Mouse (Mus musculus) embryonic stem cell, embryonic (primary cell): ENCODE results near the gene Gaa.

ENCODE experiments used
- CTCF ChIA-PET, 4 experiments: fragments of 300-600 bp in 2 of 4; fragments of 350-600 bp in 2 of 4; sonication (Branson Sonifier 250); formaldehyde crosslinking; loops; one replicate each; lab custom pipeline; 2022; ENCODE audit warnings: inconsistent platforms in 2 of 4; lab: Charles Lee
- POLR2A ChIA-PET, 4 experiments: fragments of 300-600 bp in 2 of 4; fragments of 350-600 bp in 2 of 4; sonication (Branson Sonifier 250); formaldehyde crosslinking; loops; one replicate each; lab custom pipeline; 2022; ENCODE audit warnings: antibody characterized with exemption in 4 of 4, inconsistent platforms in 1 of 4; lab: Charles Lee

Gaa gene

DNA sequence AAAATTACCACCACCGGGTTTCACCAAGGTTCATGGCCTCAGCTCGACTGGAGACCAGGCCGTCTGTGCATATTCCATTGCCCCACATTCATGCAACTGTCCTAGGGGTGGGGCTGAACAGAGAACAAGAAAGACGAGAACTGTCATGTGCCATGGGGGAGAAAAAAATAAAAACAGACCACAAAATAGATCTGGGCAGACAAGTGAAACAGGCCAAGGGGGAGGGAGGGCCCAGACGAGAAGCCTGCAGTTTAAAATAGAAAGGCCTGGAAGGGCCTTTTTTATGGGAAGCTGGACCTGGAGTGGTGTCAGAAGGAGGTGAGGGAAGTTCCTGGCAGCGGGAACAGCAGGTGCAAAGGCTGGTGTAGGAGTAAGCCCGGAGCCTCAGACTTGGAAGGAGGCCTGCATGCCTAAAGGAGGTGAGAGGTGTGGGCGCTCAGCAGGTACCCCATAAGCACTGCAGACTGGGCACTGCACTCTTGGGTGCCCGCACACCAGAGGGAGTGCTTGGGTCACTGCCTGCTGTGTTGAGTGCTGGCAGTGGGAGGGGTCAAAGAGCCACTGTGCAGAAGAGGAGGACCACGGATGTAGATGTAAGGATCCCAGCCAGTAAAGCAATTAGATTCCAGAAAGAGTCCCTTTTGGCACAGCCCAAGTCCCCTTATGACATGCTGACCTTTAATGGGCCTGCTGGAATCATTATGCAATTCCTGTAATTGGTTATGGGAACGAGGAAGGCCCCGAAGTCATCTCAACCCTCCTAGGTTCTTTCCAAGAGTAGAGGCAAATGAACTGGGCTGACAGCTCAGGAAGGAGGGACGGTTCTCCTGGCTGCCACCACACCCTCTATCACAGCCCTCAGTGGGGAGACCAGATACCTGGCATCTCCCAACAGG, 39.3 kb downstream of the Gaa start:
- ChIA-PET POLR2A (interaction anchor here (0.6 to 4.5 kb wide), 10 partner anchors 7 to 636 kb away, joined by 3 to 26 read pairs (median 3); partner anchors contain the start of genes Baiap2 (in 1 of the 4), Sgsh (in 1 of the 4) and Slc26a11 (in 1 of the 4)), CTCF (interaction anchor here in 2 of 4 experiments (0.5 to 2.6 kb wide), 5 partner anchors 18 to 66 kb away, joined by 3 to 11 read pairs (median 5); no protein-coding TSS in a partner anchor)

DNA sequence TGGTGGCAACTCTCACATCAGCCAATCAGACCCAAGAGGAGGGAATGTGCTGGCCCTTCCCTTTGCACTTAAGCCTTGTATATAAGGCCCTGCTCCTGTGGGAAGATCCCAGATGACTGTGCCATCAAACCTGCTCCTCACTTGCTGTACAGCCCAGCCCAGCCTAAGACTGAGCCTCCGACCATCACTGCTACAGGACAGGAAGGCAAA, 39.9 kb downstream of the Gaa start, which contains the start of gene Card14:
Gene Card14, plus strand, starts transcription at position 111 of the 210 bp plus-strand sequence.
- CTCF ChIA-PET = no interaction called here
- POLR2A ChIA-PET = interaction anchor here in 2 of 4 experiments (0.7 to 1.6 kb wide), 2 partner anchors 10 to 91 kb away, joined by 3 to 4 read pairs; no protein-coding TSS in a partner anchor

DNA sequence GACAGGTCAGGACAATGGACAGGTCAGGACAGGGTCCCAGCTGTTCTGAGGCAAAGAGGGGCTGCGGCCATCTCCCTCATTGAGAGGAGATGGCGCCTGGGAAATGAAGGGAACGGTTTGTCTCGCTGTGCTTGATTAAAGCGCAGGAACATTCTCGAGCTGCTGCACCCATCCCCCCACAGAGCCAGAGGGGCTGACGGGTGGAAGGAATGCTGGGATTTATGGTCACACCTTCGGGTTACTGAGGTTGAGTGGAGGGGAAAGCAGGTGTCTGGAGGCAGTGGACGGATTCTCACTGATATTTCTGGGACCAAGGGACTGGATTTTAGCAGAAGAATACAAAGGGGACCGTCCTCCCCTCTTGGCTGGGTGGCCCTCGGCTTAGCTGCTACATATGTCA, 40.2 kb downstream of the Gaa start:
- CTCF ChIA-PET = no interaction called here
- POLR2A ChIA-PET = interaction anchor here in 2 of 4 experiments (0.7 to 1.6 kb wide), 2 partner anchors 10 to 90 kb away, joined by 3 to 4 read pairs; no protein-coding TSS in a partner anchor

DNA sequence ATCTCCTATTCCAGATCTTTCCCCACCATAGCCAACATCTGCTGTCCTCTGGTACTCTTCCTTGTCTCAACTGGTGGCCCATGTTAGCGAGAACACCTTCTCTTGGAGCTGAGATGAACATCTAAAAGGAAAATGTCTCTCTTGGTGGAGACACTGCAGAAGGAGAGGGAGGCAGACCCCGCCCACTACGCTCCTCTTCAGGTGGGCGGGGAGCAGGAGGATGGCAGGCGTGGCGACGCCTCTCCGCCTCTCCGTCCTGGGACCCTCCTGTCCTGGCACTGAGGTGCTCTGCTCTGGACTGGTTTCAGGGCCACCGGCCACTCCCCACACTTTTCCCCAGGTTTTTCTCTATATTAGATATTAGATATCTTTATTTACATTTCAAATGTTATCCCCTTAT, 42.9 kb downstream of the Gaa start:
- CTCF ChIA-PET = interaction anchor here in 1 of 4 experiments (0.9 kb wide), 1 partner anchor 620 kb away, joined by 3 read pairs; no protein-coding TSS in a partner anchor
- POLR2A ChIA-PET = interaction anchor here in 2 of 4 experiments (1.4 to 2.7 kb wide), 2 partner anchors 11 to 146 kb away, joined by 3 to 9 read pairs; partner anchors contain the start of gene Eif4a3 (in 1 of the 2)

DNA sequence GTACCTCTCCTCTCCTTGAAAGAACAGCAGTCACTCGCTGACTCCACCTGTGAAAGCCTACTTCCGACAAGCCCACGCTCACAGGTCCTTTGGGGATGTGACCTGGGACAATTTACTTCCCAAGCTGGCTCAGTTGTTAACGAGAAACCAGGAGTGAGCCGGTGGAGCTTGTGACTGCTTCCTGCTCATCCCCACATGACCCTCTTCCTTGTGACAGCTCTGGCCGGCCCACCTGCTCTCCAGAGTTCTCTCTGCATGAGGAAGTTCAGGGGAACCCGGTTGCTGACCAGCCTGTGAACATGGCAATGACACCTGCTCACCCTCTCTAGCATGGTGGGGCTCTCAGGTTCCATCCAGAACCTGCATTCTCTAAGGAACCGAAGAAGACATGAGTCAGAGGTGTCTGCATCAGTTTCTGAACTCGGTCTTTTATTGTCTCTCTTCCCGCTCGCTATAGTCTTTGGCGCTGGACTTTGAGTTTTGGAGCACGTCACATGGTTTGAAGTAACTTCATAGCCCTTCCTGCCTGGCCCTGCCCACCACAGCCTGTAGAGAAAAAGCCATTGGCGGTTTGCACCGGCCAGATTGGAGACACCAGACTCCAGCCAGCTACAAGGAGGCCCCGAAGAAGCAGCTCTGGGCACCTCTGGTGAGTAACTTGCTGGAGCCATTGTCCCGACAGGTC, 46.7 kb downstream of the Gaa start:
- CTCF ChIA-PET = interaction anchor here (0.7 to 1.6 kb wide), 6 partner anchors 9 to 177 kb away, joined by 3 to 5 read pairs (median 4); partner anchors contain the start of gene Endov (in 1 of the 4)
- POLR2A ChIA-PET = interaction anchor here (0.5 to 4.3 kb wide), 21 partner anchors 8 to 628 kb away, joined by 3 to 26 read pairs (median 3); partner anchors contain the start of genes Baiap2 (in 1 of the 4), Eif4a3 (in 1 of the 4) and Rnf213 (in 1 of the 4)

DNA sequence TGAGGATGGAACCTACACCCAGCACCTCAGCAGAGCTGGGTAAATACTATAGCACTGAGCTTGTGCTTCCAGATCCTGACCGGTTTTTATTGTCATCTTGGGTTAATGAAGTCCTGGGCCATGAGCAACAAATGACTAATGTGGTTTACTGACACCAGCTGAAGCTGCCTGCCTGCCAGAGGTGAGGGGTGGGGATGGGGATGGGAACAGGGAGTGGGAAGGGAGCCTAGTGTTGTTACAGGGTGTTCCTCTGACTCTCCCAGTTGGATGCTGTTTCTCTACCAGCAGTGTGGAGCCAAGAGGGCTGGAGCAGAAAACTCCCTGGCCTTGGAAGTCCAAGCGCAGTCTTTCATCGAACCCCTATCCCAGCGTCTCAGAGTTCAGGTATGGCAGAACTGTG, 49.0 kb downstream of the Gaa start:
- POLR2A ChIA-PET = interaction anchor here in 3 of 4 experiments (0.6 to 1.8 kb wide), 8 partner anchors 8 to 85 kb away, joined by 3 to 5 read pairs (median 3); partner anchors contain the start of gene Eif4a3 (in 1 of the 3)
- CTCF ChIA-PET = interaction anchor here in 2 of 4 experiments (0.7 to 1.6 kb wide), 3 partner anchors 10 to 119 kb away, joined by 3 to 4 read pairs (median 3); no protein-coding TSS in a partner anchor

DNA sequence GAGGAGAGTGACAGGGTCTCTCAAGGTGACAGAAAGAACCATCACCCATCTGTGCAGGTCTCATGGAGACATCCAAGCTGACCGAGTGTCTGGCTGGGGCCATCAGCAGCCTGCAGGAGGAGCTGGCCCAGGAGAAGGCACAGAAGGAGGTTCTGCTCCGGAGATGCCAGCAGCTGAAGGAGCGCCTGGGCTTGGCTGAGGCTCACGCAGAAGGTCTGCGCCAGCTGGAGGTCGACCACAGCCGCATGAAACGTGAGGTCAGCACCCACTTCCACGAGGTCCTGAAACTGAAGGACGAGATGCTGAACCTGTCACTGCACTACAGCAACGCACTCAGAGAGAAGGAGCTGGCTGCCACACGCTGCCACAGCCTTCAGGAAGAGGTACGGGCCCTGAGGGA, 54.8 kb downstream of the Gaa start:
- CTCF ChIA-PET = interaction anchor here in 1 of 4 experiments (0.9 to 1.3 kb wide), 2 partner anchors 9 to 10 kb away, joined by 3 to 4 read pairs; no protein-coding TSS in a partner anchor
- POLR2A ChIA-PET = interaction anchor here in 3 of 4 experiments (0.5 to 2.2 kb wide), 6 partner anchors 8 to 152 kb away, joined by 3 to 11 read pairs (median 4); no protein-coding TSS in a partner anchor

DNA sequence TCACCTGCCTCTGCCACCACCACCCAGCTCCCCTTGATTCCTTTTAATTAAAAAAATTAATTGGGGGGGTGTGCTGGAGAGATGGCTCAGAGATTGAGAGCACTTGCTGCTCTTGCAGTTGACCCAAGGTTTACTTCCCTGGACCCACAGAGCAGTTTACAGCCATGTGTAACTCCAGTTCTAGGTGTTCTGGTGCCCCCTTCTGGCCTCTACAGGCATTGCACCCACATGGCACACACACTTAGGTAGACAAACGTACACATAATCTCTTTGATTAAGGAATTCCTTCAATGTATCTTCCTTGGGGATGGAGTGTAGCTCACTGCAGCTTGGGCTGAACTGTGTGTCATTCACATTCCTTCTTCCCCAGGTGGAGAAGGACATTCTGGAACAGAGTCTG, 57.4 kb downstream of the Gaa start:
- ChIA-PET POLR2A (interaction anchor here in 2 of 4 experiments (1.0 to 1.5 kb wide), 3 partner anchors 11 to 19 kb away, joined by 3 to 4 read pairs (median 3); no protein-coding TSS in a partner anchor), CTCF (interaction anchor here (0.5 to 2.8 kb wide), 13 partner anchors 12 to 1596 kb away, joined by 3 to 9 read pairs (median 4); partner anchors contain the start of genes Sgsh (in 2 of the 4), Slc26a11 (in 2 of the 4) and Gaa (in 1 of the 4))

DNA sequence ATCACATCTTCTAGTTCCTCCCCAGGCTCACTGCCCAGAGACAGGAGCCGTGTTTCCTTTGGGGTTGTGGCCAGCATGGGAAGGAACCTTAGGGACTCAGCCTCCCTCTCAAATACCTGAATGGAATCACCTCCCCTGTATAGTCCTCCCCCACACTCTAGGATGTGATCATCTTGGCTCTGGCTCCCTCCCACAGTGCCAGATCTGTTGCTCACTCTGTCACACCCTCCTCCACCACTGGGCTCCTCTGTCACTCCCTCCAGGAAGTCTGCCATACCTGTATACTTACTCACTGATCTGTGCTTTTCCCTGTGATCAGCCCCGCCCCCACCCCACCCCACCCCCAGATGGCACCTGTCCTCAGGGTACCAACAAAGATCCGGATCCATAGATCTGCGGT, 62.9 kb downstream of the Gaa start:
- ChIA-PET POLR2A (interaction anchor here in 2 of 4 experiments (0.6 to 1.3 kb wide), 3 partner anchors 16 to 31 kb away, joined by 3 to 6 read pairs (median 3); no protein-coding TSS in a partner anchor), CTCF (interaction anchor here in 2 of 4 experiments (0.5 to 0.9 kb wide), 3 partner anchors 33 to 139 kb away, joined by 3 to 4 read pairs (median 3); no protein-coding TSS in a partner anchor)

DNA sequence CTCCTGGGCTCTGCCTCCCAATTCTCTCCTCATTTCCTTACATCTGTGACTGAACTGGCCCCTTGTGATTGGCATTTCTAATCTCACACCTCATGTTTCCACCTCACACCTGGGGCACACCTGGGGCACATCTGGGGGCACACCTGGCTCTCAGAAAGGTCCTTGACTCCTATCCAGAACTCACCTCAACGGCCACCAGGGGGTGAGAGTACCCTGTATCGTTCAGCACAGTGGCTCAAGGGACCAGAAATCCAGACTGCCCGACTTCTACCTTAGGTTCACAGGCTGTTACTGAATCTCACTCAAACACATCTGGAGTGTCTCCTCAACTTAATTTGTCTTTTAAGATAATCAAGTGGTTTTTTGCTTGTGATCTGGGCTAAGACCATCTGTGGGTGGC, 64.3 kb downstream of the Gaa start:
- POLR2A ChIA-PET = interaction anchor here in 2 of 4 experiments (0.6 to 1.3 kb wide), 4 partner anchors 10 to 72 kb away, joined by 3 to 6 read pairs (median 3); no protein-coding TSS in a partner anchor
- CTCF ChIA-PET = no interaction called here
